Mouse (Mus musculus) layer of hippocampus, adult 9-11 months (tissue): ENCODE results near the gene Ikzf4.

Experiments
- DNase-seq: peaks from one replicate; pipeline ENCODE4 v3.0.0; 2022

Ikzf4 gene

GRCm38 (mm10) chr10:128606483-128606882 is 39.3 kb downstream of the Ikzf4 start:
- no peak for DNase-seq

- DNase-seq: no peak
Observed at GRCm38 (mm10) chr10:128602470-128603128, 43.2 kb downstream of the Ikzf4 start.

GRCm38 (mm10) chr10:128601499-128601898 is 44.3 kb downstream of the Ikzf4 start:
- DNase-seq: no peak

- DNase-seq: no peak
Observed at GRCm38 (mm10) chr10:128598476-128598875, 47.3 kb downstream of the Ikzf4 start.

GRCm38 (mm10) chr10:128592797-128593196 is 53.0 kb downstream of the Ikzf4 start:
- no peak for DNase-seq

GRCm38 (mm10) chr10:128591436-128591835 is 54.4 kb downstream of the Ikzf4 start:
- no peak for DNase-seq

- no peak for DNase-seq
Observed at GRCm38 (mm10) chr10:128590193-128590690, 55.5 kb downstream of the Ikzf4 start.

GRCm38 (mm10) chr10:128589464-128590192 is 56.2 kb downstream of the Ikzf4 start, which contains the start of gene Erbb3:
TSS of gene Erbb3 (minus strand) at chr10:128589652.
- no peak for DNase-seq

- DNase-seq: no peak
Observed at GRCm38 (mm10) chr10:128588775-128589463, 56.9 kb downstream of the Ikzf4 start.

- DNase-seq: peak; percentile 26
Observed at GRCm38 (mm10) chr10:128588136-128588535, 57.7 kb downstream of the Ikzf4 start.

GRCm38 (mm10) chr10:128587697-128588096 is 58.1 kb downstream of the Ikzf4 start:
- no peak for DNase-seq

- no peak for DNase-seq
Observed at GRCm38 (mm10) chr10:128587120-128587519, 58.7 kb downstream of the Ikzf4 start.

GRCm38 (mm10) chr10:128586546-128586945 is 59.2 kb downstream of the Ikzf4 start:
- peak; percentile 77 for DNase-seq

GRCm38 (mm10) chr10:128584386-128584785 is 61.4 kb downstream of the Ikzf4 start:
- no peak for DNase-seq

GRCm38 (mm10) chr10:128583644-128584043 is 62.1 kb downstream of the Ikzf4 start:
- peak; percentile 64 for DNase-seq
